Mouse (Mus musculus): Measurements from ENCODE around the gene Kras. TPM values are rescaled to one million over a fixed set of nuclear protein-coding genes. Genes with fewer than 3 reads are reported as not detected.
A peak's percentile ranks its signal among the peaks of the same experiment; 100 is the strongest.

Gene Kras
- polyA plus RNA-seq, 1 experiment from 2014 or later = 45.4 TPM

- Histone ChIP-seq H3K9me3 (replicated peaks; ENCODE audit: control insufficient read depth, low read length) (no peaks in the 10 kb centered on the region), H3K27ac (ENCODE audit: low read length) (no peak overlapping the region), H3K4me3 (ENCODE audit: low read length) (no peak overlapping the region), H3K36me3 (ENCODE audit: control insufficient read depth, insufficient read depth) (no peaks in the 10 kb centered on the region), H3K9ac (ENCODE audit: low read length) (no peak overlapping the region), H3K4me1 (ENCODE audit: control insufficient read depth, insufficient read depth, low read length) (peaks cover 10% of the 10 kb centered on the region), H3K4me2 (ENCODE audit: low read depth, low read length) (no peak overlapping the region), H3K27me3 (ENCODE audit: control insufficient read depth, insufficient read depth, low read length) (peaks cover 48% of the 10 kb centered on the region)
- 65% methylated on average over 9 of the region's 9 CpGs for WGBS
- no peak for ATAC-seq (replicated peaks; ENCODE audit: extremely low read depth, insufficient read depth, low FRiP score)
Observed at GRCm38 (mm10) chr6:145277138-145277763, 27.2 kb upstream of the Kras start.

- no peaks in the 10 kb centered on the region for H3K36me3 ChIP-seq (ENCODE audit: control insufficient read depth, insufficient read depth)
- peaks cover 10% of the 10 kb centered on the region for H3K4me1 ChIP-seq (ENCODE audit: control insufficient read depth, insufficient read depth, low read length)
- H3K9me3 ChIP-seq (replicated peaks; ENCODE audit: control insufficient read depth, low read length) = no peaks in the 10 kb centered on the region
- peak overlapping the region; percentile 19; the same call in 1 of the 2 replicates for H3K27ac ChIP-seq (ENCODE audit: low read length)
- peak; percentile 72 for ATAC-seq (replicated peaks; ENCODE audit: extremely low read depth, insufficient read depth, low FRiP score)
- WGBS = 7% methylated on average over 17 of the region's 17 CpGs
- peak overlapping the region; percentile 2 for H3K9ac ChIP-seq (ENCODE audit: low read length)
- H3K4me3 ChIP-seq (ENCODE audit: low read length) = peak overlapping the region; percentile 11
- peak overlapping the region; percentile 56 for H3K4me2 ChIP-seq (ENCODE audit: low read depth, low read length)
- H3K27me3 ChIP-seq (ENCODE audit: control insufficient read depth, insufficient read depth, low read length) = peaks cover 53% of the 10 kb centered on the region
Observed at GRCm38 (mm10) chr6:145276265-145276780, 26.3 kb upstream of the Kras start.

- WGBS = 46% methylated on average over 6 of the region's 6 CpGs
- peaks cover 55% of the 10 kb centered on the region for H3K27me3 ChIP-seq (ENCODE audit: control insufficient read depth, insufficient read depth, low read length)
- peak overlapping the region; percentile 2 for H3K9ac ChIP-seq (ENCODE audit: low read length)
- H3K9me3 ChIP-seq (replicated peaks; ENCODE audit: control insufficient read depth, low read length) = no peaks in the 10 kb centered on the region
- peak overlapping the region; percentile 56 for H3K4me2 ChIP-seq (ENCODE audit: low read depth, low read length)
- ATAC-seq (replicated peaks; ENCODE audit: extremely low read depth, insufficient read depth, low FRiP score) = no peak
- peak overlapping the region; percentile 11 for H3K4me3 ChIP-seq (ENCODE audit: low read length)
- no peaks in the 10 kb centered on the region for H3K36me3 ChIP-seq (ENCODE audit: control insufficient read depth, insufficient read depth)
- peak overlapping the region; percentile 12; the same call in 1 of the 2 replicates for H3K27ac ChIP-seq (ENCODE audit: low read length)
- H3K4me1 ChIP-seq (ENCODE audit: control insufficient read depth, insufficient read depth, low read length) = peaks cover 10% of the 10 kb centered on the region
Observed at GRCm38 (mm10) chr6:145275586-145276219, 25.7 kb upstream of the Kras start.

GRCm38 (mm10) chr6:145273971-145274620 lies 24.1 kb upstream of the Kras start:
- Histone ChIP-seq H3K27ac (ENCODE audit: low read length) (no peak overlapping the region), H3K4me1 (ENCODE audit: control insufficient read depth, insufficient read depth, low read length) (peaks cover 10% of the 10 kb centered on the region), H3K9me3 (replicated peaks; ENCODE audit: control insufficient read depth, low read length) (no peaks in the 10 kb centered on the region), H3K4me3 (ENCODE audit: low read length) (no peak overlapping the region), H3K27me3 (ENCODE audit: control insufficient read depth, insufficient read depth, low read length) (peaks cover 46% of the 10 kb centered on the region), H3K36me3 (ENCODE audit: control insufficient read depth, insufficient read depth) (no peaks in the 10 kb centered on the region), H3K9ac (ENCODE audit: low read length) (no peak overlapping the region), H3K4me2 (ENCODE audit: low read depth, low read length) (no peak overlapping the region)
- no peak for ATAC-seq (replicated peaks; ENCODE audit: extremely low read depth, insufficient read depth, low FRiP score)
- 68% methylated on average over 12 of the region's 12 CpGs for WGBS

- no peak for ATAC-seq (replicated peaks; ENCODE audit: extremely low read depth, insufficient read depth, low FRiP score)
- no peak overlapping the region for H3K9ac ChIP-seq (ENCODE audit: low read length)
- no peak overlapping the region for H3K4me3 ChIP-seq (ENCODE audit: low read length)
- no peak overlapping the region for H3K4me2 ChIP-seq (ENCODE audit: low read depth, low read length)
- no peaks in the 10 kb centered on the region for H3K36me3 ChIP-seq (ENCODE audit: control insufficient read depth, insufficient read depth)
- H3K27ac ChIP-seq (ENCODE audit: low read length) = no peak overlapping the region
- no peaks in the 10 kb centered on the region for H3K9me3 ChIP-seq (replicated peaks; ENCODE audit: control insufficient read depth, low read length)
- WGBS = 60% methylated on average over 10 of the region's 10 CpGs
- H3K27me3 ChIP-seq (ENCODE audit: control insufficient read depth, insufficient read depth, low read length) = peaks cover 40% of the 10 kb centered on the region
- H3K4me1 ChIP-seq (ENCODE audit: control insufficient read depth, insufficient read depth, low read length) = peaks cover 14% of the 10 kb centered on the region
Observed at GRCm38 (mm10) chr6:145272142-145272937, 22.3 kb upstream of the Kras start.

- Histone ChIP-seq H3K4me2 (ENCODE audit: low read depth, low read length) (no peak overlapping the region), H3K4me1 (ENCODE audit: control insufficient read depth, insufficient read depth, low read length) (0 out of 2 replicates have a peak, but pooled peaks cover 3% of the 10 kb centered on the region), H3K9ac (ENCODE audit: low read length) (no peak overlapping the region), H3K36me3 (ENCODE audit: control insufficient read depth, insufficient read depth) (no peaks in the 10 kb centered on the region), H3K27ac (ENCODE audit: low read length) (no peak overlapping the region), H3K27me3 (ENCODE audit: control insufficient read depth, insufficient read depth, low read length) (peaks cover 37% of the 10 kb centered on the region), H3K9me3 (replicated peaks; ENCODE audit: control insufficient read depth, low read length) (0 out of 2 replicates have a peak, but pooled peaks cover 4% of the 10 kb centered on the region), H3K4me3 (ENCODE audit: low read length) (no peak overlapping the region)
- 53% methylated on average over 4 of the region's 4 CpGs for WGBS
- 0 out of 2 replicates have a peak, but pooled peaks have one; percentile 58 for ATAC-seq (replicated peaks; ENCODE audit: extremely low read depth, insufficient read depth, low FRiP score)
Observed at GRCm38 (mm10) chr6:145269313-145269845, 19.3 kb upstream of the Kras start.

- Histone ChIP-seq H3K9ac (ENCODE audit: low read length) (no peak overlapping the region), H3K4me3 (ENCODE audit: low read length) (no peak overlapping the region), H3K4me2 (ENCODE audit: low read depth, low read length) (no peak overlapping the region), H3K9me3 (replicated peaks; ENCODE audit: control insufficient read depth, low read length) (0 out of 2 replicates have a peak, but pooled peaks cover 4% of the 10 kb centered on the region), H3K27me3 (ENCODE audit: control insufficient read depth, insufficient read depth, low read length) (peaks cover 25% of the 10 kb centered on the region), H3K27ac (ENCODE audit: low read length) (no peak overlapping the region), H3K36me3 (ENCODE audit: control insufficient read depth, insufficient read depth) (no peaks in the 10 kb centered on the region), H3K4me1 (ENCODE audit: control insufficient read depth, insufficient read depth, low read length) (0 out of 2 replicates have a peak, but pooled peaks cover 3% of the 10 kb centered on the region)
- ATAC-seq (replicated peaks; ENCODE audit: extremely low read depth, insufficient read depth, low FRiP score) = no peak
- 48% methylated on average over 6 of the region's 6 CpGs for WGBS
Observed at GRCm38 (mm10) chr6:145267692-145268091, 17.7 kb upstream of the Kras start.

GRCm38 (mm10) chr6:145262314-145262713 lies 12.3 kb upstream of the Kras start:
- WGBS = 82% methylated on average over 7 of the region's 7 CpGs

More at GRCm38 (mm10) chr6:145262314-145262713, 12.3 kb upstream of the Kras start:
- H3K4me2 ChIP-seq (ENCODE audit: low read depth, low read length) = no peak overlapping the region
- H3K4me1 ChIP-seq (ENCODE audit: control insufficient read depth, insufficient read depth, low read length) = no peaks in the 10 kb centered on the region
- no peak overlapping the region for H3K27ac ChIP-seq (ENCODE audit: low read length)
- no peak for ATAC-seq (replicated peaks; ENCODE audit: extremely low read depth, insufficient read depth, low FRiP score)
- peaks cover 20% of the 10 kb centered on the region for H3K27me3 ChIP-seq (ENCODE audit: control insufficient read depth, insufficient read depth, low read length)
- H3K36me3 ChIP-seq (ENCODE audit: control insufficient read depth, insufficient read depth) = no peaks in the 10 kb centered on the region
- H3K9me3 ChIP-seq (replicated peaks; ENCODE audit: control insufficient read depth, low read length) = 0 out of 2 replicates have a peak, but pooled peaks cover 4% of the 10 kb centered on the region
- H3K9ac ChIP-seq (ENCODE audit: low read length) = no peak overlapping the region
- H3K4me3 ChIP-seq (ENCODE audit: low read length) = no peak overlapping the region
